Mouse (Mus musculus) frontal cortex, adult (tissue): ENCODE measurements around the gene Grik4.
A peak's percentile ranks its signal among the peaks of the same experiment; 100 is the strongest.

Source experiments
- ATAC-seq: cut with Nextera tagmentation; 2 replicates; pipeline ENCODE4 v1.9.2; 2017; ENCODE audit warnings: mild to moderate bottlenecking, moderate library complexity, mixed read lengths; ENCODE audit not compliant: low TSS enrichment

Grik4 gene

GRCm38 (mm10) chr9:42859959-42860794 is 84.1 kb downstream of the Grik4 start:
- no peak for ATAC-seq

- no peak for ATAC-seq
These were observed 85.1 kb downstream of the Grik4 start for GRCm38 (mm10) chr9:42858998-42859690.

- ATAC-seq: no peak
These were observed 85.7 kb downstream of the Grik4 start for GRCm38 (mm10) chr9:42858576-42858975.

- ATAC-seq: no peak
These were observed 86.5 kb downstream of the Grik4 start for GRCm38 (mm10) chr9:42857756-42858155.

GRCm38 (mm10) chr9:42853077-42853476 is 91.2 kb downstream of the Grik4 start:
- ATAC-seq: no peak

GRCm38 (mm10) chr9:42850063-42850462 is 94.2 kb downstream of the Grik4 start:
- no peak for ATAC-seq

GRCm38 (mm10) chr9:42848061-42848460 is 96.2 kb downstream of the Grik4 start:
- no peak for ATAC-seq

- peak; percentile 79 for ATAC-seq
These were observed 97.4 kb downstream of the Grik4 start for GRCm38 (mm10) chr9:42846676-42847425.

GRCm38 (mm10) chr9:42846139-42846538 is 98.2 kb downstream of the Grik4 start:
- ATAC-seq: no peak

- ATAC-seq: no peak
These were observed 100.0 kb downstream of the Grik4 start for GRCm38 (mm10) chr9:42844301-42844700.

- ATAC-seq: no peak
These were observed 106.0 kb downstream of the Grik4 start for GRCm38 (mm10) chr9:42838299-42838698.

GRCm38 (mm10) chr9:42837498-42837897 is 106.8 kb downstream of the Grik4 start:
- no peak for ATAC-seq

- ATAC-seq: no peak
These were observed 112.7 kb downstream of the Grik4 start for GRCm38 (mm10) chr9:42831558-42831957.

GRCm38 (mm10) chr9:42819247-42819646 is 125.0 kb downstream of the Grik4 start:
- ATAC-seq: no peak

GRCm38 (mm10) chr9:42816815-42817214 is 127.5 kb downstream of the Grik4 start:
- peak; percentile 62; the same call in 1 of the 2 replicates for ATAC-seq

- ATAC-seq: no peak
These were observed 135.1 kb downstream of the Grik4 start for GRCm38 (mm10) chr9:42809146-42809545.

- ATAC-seq: peak; percentile 48; the same call in 1 of the 2 replicates
These were observed 135.9 kb downstream of the Grik4 start for GRCm38 (mm10) chr9:42808394-42808793.

- peak; percentile 54 for ATAC-seq
These were observed 141.2 kb downstream of the Grik4 start for GRCm38 (mm10) chr9:42803061-42803491.

GRCm38 (mm10) chr9:42801929-42802328 is 142.4 kb downstream of the Grik4 start:
- ATAC-seq: peak; percentile 54; the same call in 1 of the 2 replicates

GRCm38 (mm10) chr9:42800138-42800537 is 144.2 kb downstream of the Grik4 start:
- no peak for ATAC-seq

GRCm38 (mm10) chr9:42799694-42800093 is 144.6 kb downstream of the Grik4 start:
- no peak for ATAC-seq

- no peak for ATAC-seq
These were observed 145.1 kb downstream of the Grik4 start for GRCm38 (mm10) chr9:42799242-42799641.
